Mouse (Mus musculus) forebrain, embryonic 11.5 days (tissue): ENCODE data around the gene Degs2. TPM values are rescaled to one million over a fixed set of nuclear protein-coding genes. Genes with fewer than 3 reads are reported as not detected.
"Not testable (repeated sequence)": the region's sequence is repeated elsewhere in the genome, so short reads cannot be mapped to it uniquely, and the experiment has no call there.

Experiments used
- ATAC-seq: fragments of 200-750 bp; cut with Nextera tagmentation; replicated peaks from 2 replicates; pipeline ENCODE4 v1.8.0; 2017; ENCODE audit warnings: moderate TSS enrichment; ENCODE audit not compliant: low FRiP score
- DNase-seq: peaks from one replicate; pipeline ENCODE4 v3.0.0-alpha.2; 2017; ENCODE audit warnings: low spot score
- H3K27ac ChIP-seq: fragments of 300-500 bp; sonication (generic); 2 replicates; pipeline ENCODE4 v1.5.1; 2014; ENCODE audit warnings: low read depth, low read length
- H3K27me3 ChIP-seq: fragments of 300-500 bp; sonication (generic); 2 replicates; pipeline ENCODE4 v1.6.1; 2014; ENCODE audit warnings: mild to moderate bottlenecking, low read length, mixed read lengths; ENCODE audit not compliant: control insufficient read depth, insufficient read depth
- H3K36me3 ChIP-seq: fragments of 300-500 bp; sonication (generic); 2 replicates; pipeline ENCODE4 v1.6.1; 2014; ENCODE audit warnings: mild to moderate bottlenecking, low read length, moderate library complexity, mixed read lengths; ENCODE audit not compliant: control insufficient read depth, insufficient read depth
- H3K4me1 ChIP-seq: fragments of 300-500 bp; sonication (generic); replicated peaks from 2 replicates; pipeline ENCODE4 v1.6.1; 2014; ENCODE audit warnings: low read length, mixed read lengths; ENCODE audit not compliant: control insufficient read depth, insufficient read depth
- H3K4me2 ChIP-seq: fragments of 300-500 bp; sonication (generic); 2 replicates; pipeline ENCODE4 v1.6.1; 2014; ENCODE audit warnings: low read depth, mild to moderate bottlenecking, low read length, moderate library complexity, mixed read lengths; ENCODE audit not compliant: severe bottlenecking
- H3K4me3 ChIP-seq: fragments of 300-500 bp; sonication (generic); 2 replicates; pipeline ENCODE4 v1.5.1; 2014; ENCODE audit warnings: low read depth, low read length
- H3K9ac ChIP-seq: fragments of 300-500 bp; sonication (generic); 2 replicates; pipeline ENCODE4 v1.6.1; 2014; ENCODE audit warnings: low read length
- H3K9me3 ChIP-seq: fragments of 300-500 bp; sonication (generic); 2 replicates; pipeline ENCODE4 v1.6.1; 2016; ENCODE audit warnings: low read length, mixed read lengths; ENCODE audit not compliant: control insufficient read depth
- WGBS: fragments of 180-500 bp; shearing (Covaris S2); extraction: QIAGEN DNeasy Blood & Tissue Kit; methylation state at CpG from one replicate; pipeline ENCODE4 v1.1.7; 2014; 5-methylcytosine and 5-hydroxymethylcytosine counted together
- polyA plus RNA-seq: library from polyadenylated mRNA; unstranded; fragments of >200 nt; fragmentation: Nextera tagmentation; extraction: Ambion mirVana; gene quantifications from 2 replicates; pipeline ENCODE4 v1.2.1, GENCODE M21; 2014

Degs2 gene
- polyA plus RNA-seq, 1 experiment from 2014 or later: 1.8 TPM

- Histone ChIP-seq H3K9ac (no peak overlapping the region), H3K9me3 (no peaks in the 10 kb centered on the region), H3K4me1 (no peaks in the 10 kb centered on the region), H3K27me3 (no peaks in the 10 kb centered on the region), H3K4me2 (no peak overlapping the region), H3K27ac (no peak overlapping the region), H3K4me3 (no peak overlapping the region), H3K36me3 (no peaks in the 10 kb centered on the region)
- DNase-seq: no peak
- 95% methylated on average over 7 of the region's 7 CpGs for WGBS
- no peak for ATAC-seq
Observed at GRCm38 (mm10) chr12:108737838-108738237, 35.7 kb upstream of the Degs2 start.

DNA sequence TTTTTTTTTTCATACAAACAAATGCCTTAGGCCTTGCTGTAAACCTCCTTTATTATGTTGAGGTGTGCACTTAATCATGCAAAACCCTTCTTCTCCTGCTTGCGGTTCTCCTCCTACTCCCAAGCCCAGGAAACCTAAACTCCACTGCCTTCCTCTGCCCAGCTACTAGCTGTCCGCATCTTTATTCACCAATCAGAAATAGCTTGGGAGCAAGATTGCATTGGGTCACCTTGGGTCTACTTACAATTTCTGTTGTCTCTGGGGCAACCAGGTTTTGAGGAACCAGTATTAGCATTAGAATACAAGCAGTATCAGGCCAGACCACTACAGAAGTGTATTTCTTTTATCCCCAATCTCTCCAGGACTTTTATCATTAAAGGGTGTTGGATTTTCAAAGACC lies 32.3 kb upstream of the Degs2 start:
- Histone ChIP-seq H3K36me3 (no peaks in the 10 kb centered on the region), H3K9ac (no peak overlapping the region), H3K27me3 (no peaks in the 10 kb centered on the region), H3K27ac (no peak overlapping the region), H3K4me3 (no peak overlapping the region), H3K4me2 (no peak overlapping the region), H3K4me1 (no peaks in the 10 kb centered on the region), H3K9me3 (no peaks in the 10 kb centered on the region)
- WGBS: 81% methylated on average over 2 of the region's 2 CpGs
- no peak for DNase-seq
- ATAC-seq: no peak

DNA sequence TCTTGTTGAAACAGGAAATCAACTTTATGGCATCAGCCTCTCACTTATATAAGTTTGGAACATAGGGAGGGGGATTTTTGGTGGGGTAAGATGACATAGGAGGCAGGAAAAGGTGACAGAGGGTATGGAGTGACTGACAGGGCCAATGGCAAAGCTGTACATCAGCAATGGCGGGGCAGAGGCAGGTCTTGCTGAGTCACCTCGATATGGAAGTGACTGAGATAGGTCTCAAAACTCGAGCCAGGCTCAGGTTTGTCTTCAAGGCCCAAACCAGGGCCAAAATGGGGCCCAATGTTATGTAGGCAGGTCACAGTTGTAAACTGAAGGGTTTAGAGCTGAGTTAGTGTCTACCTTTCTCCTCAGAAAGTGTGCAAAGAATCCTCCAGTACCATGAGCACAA lies 21.7 kb upstream of the Degs2 start:
- H3K9ac ChIP-seq: no peak overlapping the region
- DNase-seq: no peak
- H3K4me1 ChIP-seq: no peaks in the 10 kb centered on the region
- no peak for ATAC-seq
- H3K36me3 ChIP-seq: no peaks in the 10 kb centered on the region
- no peak overlapping the region for H3K4me2 ChIP-seq
- WGBS: 79% methylated on average over 3 of the region's 3 CpGs
- no peaks in the 10 kb centered on the region for H3K27me3 ChIP-seq
- no peak overlapping the region for H3K27ac ChIP-seq
- H3K9me3 ChIP-seq: no peaks in the 10 kb centered on the region
- no peak overlapping the region for H3K4me3 ChIP-seq

DNA sequence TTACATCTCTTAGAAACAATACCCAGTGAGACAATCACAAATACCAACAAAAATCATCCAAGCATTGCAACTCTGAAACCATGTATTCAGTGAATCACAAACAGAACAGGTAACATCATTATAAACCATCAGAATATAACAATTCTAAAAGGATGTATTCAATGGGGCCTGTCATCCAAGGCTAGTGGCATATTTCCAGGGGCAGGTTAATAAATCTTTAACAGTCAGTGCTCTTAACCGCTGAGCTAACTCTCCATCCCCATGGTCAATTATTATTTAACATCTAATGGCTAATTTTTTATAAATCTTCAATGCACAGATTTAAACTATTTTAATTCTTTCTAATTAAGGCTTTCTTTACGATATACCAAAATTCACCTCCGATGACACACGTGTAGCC lies 20.3 kb upstream of the Degs2 start:
- Histone ChIP-seq H3K4me3 (no peak overlapping the region), H3K36me3 (no peaks in the 10 kb centered on the region), H3K9ac (no peak overlapping the region), H3K4me1 (no peaks in the 10 kb centered on the region), H3K27me3 (no peaks in the 10 kb centered on the region), H3K4me2 (no peak overlapping the region), H3K27ac (no peak overlapping the region), H3K9me3 (no peaks in the 10 kb centered on the region)
- DNase-seq: no peak
- ATAC-seq: no peak
- WGBS: 92% methylated on average over 4 of the region's 4 CpGs

DNA sequence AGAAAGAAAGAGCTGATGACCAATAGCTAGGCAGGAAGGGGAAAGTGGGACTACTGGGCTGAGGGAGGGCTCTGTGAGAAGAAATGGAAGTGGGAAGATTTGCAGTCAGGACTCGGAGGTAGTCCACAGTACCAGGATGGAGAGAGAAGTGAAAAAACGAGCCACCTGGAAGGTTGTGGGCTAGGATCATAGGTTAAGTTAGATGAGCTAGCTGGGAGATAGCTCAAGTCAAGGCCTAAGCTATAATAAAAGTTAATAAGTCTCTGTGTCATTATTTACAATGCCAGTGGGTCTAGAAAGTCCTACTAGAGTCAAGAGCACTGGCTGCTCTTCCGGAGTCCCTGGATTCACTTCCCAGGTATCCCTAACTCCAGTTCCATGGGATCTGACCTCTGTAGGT lies 16.4 kb upstream of the Degs2 start:
- Histone ChIP-seq H3K9ac (no peak overlapping the region), H3K4me3 (no peak overlapping the region), H3K27ac (no peak overlapping the region), H3K27me3 (no peaks in the 10 kb centered on the region), H3K36me3 (no peaks in the 10 kb centered on the region), H3K4me1 (no peaks in the 10 kb centered on the region), H3K9me3 (no peaks in the 10 kb centered on the region), H3K4me2 (no peak overlapping the region)
- 91% methylated on average over 3 of the region's 3 CpGs for WGBS
- ATAC-seq (no peak), DNase-seq (no peak)

GRCm38 (mm10) chr12:108715854-108716253 lies 13.7 kb upstream of the Degs2 start:
- ATAC-seq (no peak), DNase-seq (no peak)
- Histone ChIP-seq H3K4me1 (no peaks in the 10 kb centered on the region), H3K4me3 (no peak overlapping the region), H3K4me2 (no peak overlapping the region), H3K36me3 (no peaks in the 10 kb centered on the region), H3K9me3 (no peaks in the 10 kb centered on the region), H3K27me3 (no peaks in the 10 kb centered on the region), H3K9ac (no peak overlapping the region), H3K27ac (no peak overlapping the region)
- WGBS: 84% methylated on average over 5 of the region's 5 CpGs

DNA sequence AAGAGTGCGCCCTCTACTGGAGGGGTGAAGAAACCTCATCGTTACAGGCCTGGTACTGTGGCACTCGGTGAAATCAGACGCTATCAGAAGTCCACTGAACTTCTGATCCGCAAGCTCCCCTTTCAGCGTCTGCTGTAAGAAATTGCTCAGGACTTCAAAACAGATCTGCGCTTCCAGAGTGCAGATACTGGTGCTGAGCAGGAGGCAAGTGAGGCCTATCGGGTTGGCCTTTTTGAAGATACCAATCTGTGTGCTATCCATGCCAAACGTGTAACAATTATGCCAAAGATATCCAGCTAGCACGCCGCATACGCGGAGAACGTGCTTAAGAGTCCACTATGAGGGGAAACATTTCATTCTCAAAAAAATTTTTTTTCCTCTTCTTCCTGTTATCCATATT lies 11.9 kb upstream of the Degs2 start:
- not testable (repeated sequence) for H3K4me2 ChIP-seq, H3K4me1 ChIP-seq, H3K27ac ChIP-seq, H3K4me3 ChIP-seq, H3K9me3 ChIP-seq, ATAC-seq, DNase-seq, H3K36me3 ChIP-seq, H3K27me3 ChIP-seq, H3K9ac ChIP-seq
- 95% methylated on average over 14 of the region's 14 CpGs for WGBS

DNA sequence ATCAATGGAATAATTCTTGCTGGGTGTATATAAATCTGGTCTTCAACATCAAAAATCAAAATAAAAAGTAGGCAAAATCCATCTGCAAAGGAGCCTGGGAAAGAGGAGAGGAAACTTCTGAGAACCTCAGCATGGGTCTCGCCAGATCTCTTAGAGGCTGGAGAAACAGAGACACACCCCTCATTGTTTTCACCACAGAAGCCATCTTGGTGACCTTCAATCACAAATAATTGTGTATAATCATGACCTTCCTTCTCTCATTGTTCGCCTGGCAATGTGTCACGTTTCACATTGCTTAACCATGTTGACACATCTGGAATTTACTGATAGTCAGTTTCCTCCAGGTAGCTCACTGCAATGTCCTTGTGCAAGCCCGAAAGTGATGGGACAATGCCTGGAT lies 10.4 kb upstream of the Degs2 start:
- 87% methylated on average over 4 of the region's 4 CpGs for WGBS
- no peaks in the 10 kb centered on the region for H3K4me1 ChIP-seq

DNA sequence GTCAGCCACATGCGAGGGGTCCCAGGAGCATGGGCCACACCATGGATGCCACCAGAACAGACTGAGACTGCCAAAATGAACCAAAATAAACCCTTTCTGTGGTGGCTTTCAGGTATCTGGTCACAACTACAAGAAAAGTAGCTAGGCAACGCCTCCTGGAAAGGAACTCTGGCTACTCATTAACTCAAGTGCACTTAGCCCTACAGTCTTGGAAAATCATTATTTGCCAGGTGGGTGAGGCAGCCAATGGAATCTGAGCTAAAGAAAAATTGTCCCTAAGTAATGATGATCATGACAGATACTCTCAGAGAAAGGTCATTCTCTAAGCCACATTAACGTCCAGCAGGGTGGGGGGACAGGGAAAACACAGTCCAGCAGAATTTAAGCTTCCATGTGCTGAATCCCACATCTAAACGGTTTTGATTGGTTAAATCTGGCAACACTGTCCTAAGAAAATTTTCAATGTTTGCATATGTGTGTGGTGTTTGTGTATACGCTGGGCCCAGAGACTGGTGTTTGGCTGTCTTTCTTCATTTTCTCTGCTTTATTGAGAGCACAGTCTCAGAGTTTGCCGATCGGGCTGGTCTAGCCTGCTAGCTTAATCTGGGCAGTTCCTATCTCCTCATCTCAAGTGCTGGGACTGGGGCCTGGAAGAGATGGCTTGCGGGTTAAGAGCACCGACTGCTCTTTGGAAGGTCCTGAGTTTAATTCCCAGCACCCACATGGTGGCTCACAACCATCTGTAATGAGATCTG lies 8.9 kb upstream of the Degs2 start:
- no peaks in the 10 kb centered on the region for H3K36me3 ChIP-seq
- no peaks in the 10 kb centered on the region for H3K4me1 ChIP-seq
- ATAC-seq: no peak
- H3K27ac ChIP-seq: no peak overlapping the region
- no peak overlapping the region for H3K4me3 ChIP-seq
- no peak for DNase-seq
- 91% methylated on average over 9 of the region's 9 CpGs for WGBS
- no peak overlapping the region for H3K4me2 ChIP-seq
- H3K9me3 ChIP-seq: no peaks in the 10 kb centered on the region
- no peaks in the 10 kb centered on the region for H3K27me3 ChIP-seq
- no peak overlapping the region for H3K9ac ChIP-seq

More for the DNA sequence above, 10.4 kb upstream of the Degs2 start:
- Histone ChIP-seq H3K27me3 (no peaks in the 10 kb centered on the region), H3K4me3 (no peak overlapping the region), H3K9ac (no peak overlapping the region), H3K4me2 (no peak overlapping the region), H3K9me3 (no peaks in the 10 kb centered on the region), H3K27ac (no peak overlapping the region), H3K36me3 (no peaks in the 10 kb centered on the region)
- DNase-seq (no peak), ATAC-seq (no peak)
